Mouse (Mus musculus) intestine, embryonic 16.5 days (tissue): ENCODE data around the gene Jph2. TPM values are rescaled to one million over a fixed set of nuclear protein-coding genes. Genes with fewer than 3 reads are reported as not detected.

Experiments
- polyA plus RNA-seq: library from polyadenylated mRNA; unstranded; fragments of >200 nt; fragmentation: Nextera tagmentation; extraction: Ambion mirVana; gene quantifications from 2 replicates; pipeline ENCODE4 v1.2.1, GENCODE M21; 2015

Jph2 gene
- polyA plus RNA-seq, 1 experiment from 2014 or later = 6.3 TPM

Other genes starting within 250 kb of the Jph2 start
- 5.6 and 5.7 TPM in 2 replicates for gene Tox2, start 194.9 kb downstream of the Jph2 start, polyA plus RNA-seq
- 79.4 and 85.8 TPM in 2 replicates for gene Oser1, start 26.7 kb upstream of the Jph2 start, polyA plus RNA-seq
- 3.9 and 5.0 TPM in 2 replicates for gene Gdap1l1, start 40.5 kb upstream of the Jph2 start, polyA plus RNA-seq
- 10.4 and 10.6 TPM in 2 replicates for gene Fitm2, start 74.6 kb upstream of the Jph2 start, polyA plus RNA-seq
- 0.20 and 0.24 TPM in 2 replicates for gene R3hdml, start 94.3 kb upstream of the Jph2 start, polyA plus RNA-seq
- 86.6 and 88.5 TPM in 2 replicates for gene Hnf4a, start 108.8 kb upstream of the Jph2 start, polyA plus RNA-seq
- 22.2 and 22.9 TPM in 2 replicates for gene Ttpal, start 204.3 kb upstream of the Jph2 start, polyA plus RNA-seq
- 55.4 and 57.1 TPM in 2 replicates for gene Serinc3, start 247.1 kb upstream of the Jph2 start, polyA plus RNA-seq